Mouse (Mus musculus): ENCODE data around the gene Tmem242.

DNA sequence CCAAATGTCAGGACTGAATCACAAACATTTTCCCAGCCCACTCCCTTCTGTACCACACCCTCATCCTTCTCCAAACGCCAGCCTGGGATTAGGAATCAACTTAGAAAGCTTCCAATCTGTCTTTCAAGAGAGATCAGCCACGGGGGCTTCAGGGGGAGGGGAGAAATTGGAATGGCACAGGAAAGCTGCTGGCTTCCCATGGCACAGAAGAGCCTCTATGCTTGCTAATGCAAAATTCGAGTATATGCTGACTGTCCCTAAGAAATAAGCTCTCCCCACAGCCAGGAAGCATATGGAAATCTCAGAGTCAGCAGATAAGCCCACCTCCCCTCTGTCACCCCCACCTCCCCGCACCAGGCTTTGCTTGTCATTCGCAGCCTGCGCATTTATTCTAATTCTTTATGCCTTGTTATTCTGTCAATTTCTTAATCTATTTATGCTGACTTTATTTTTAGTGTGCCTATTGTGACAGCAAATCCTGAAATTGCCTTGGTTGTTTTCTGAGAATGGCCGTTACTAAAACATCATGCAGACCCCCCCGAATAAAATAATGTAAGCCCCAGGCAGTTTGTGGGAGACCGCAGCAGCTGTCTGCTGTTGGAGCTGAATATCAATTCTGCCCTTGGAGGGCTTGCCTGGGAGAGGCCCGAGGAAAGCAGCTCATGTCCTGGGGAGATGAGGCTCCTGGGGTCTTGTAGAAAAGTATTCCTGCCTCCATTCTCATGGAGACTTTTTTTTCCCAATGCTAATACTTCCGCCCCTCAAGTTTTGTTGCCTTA is 62.7 kb downstream of the Tmem242 start:
- TF ChIP-seq CTCF (IDR thresholded peaks at IDR 0.05; ENCODE audit: extremely low read depth, insufficient read depth, low read length) (no peak), POLR2A (IDR thresholded peaks at IDR 0.05; ENCODE audit: extremely low read depth, insufficient read depth, low read length) (no peak)

All from cortical plate, adult 2 months (tissue).